Mouse (Mus musculus) forebrain, postnatal 0 days (tissue): ENCODE data around the gene Pla2g2e. TPM values are rescaled to one million over a fixed set of nuclear protein-coding genes. Genes with fewer than 3 reads are reported as not detected.
A peak's percentile ranks its signal among the peaks of the same experiment; 100 is the strongest.
"Not testable (repeated sequence)": the region's sequence is repeated elsewhere in the genome, so short reads cannot be mapped to it uniquely, and the experiment has no call there.

ENCODE experiments used
- ATAC-seq: fragments of 200-750 bp; cut with Nextera tagmentation; 2 replicates; pipeline ENCODE4 v1.8.0; 2017; ENCODE audit warnings: mild to moderate bottlenecking, moderate library complexity
- DNase-seq: peaks from one replicate; pipeline ENCODE4 v3.0.0-alpha.2; 2015
- H3K27ac ChIP-seq: fragments of 300-500 bp; sonication (generic); 2 replicates; pipeline ENCODE4 v1.5.1; 2014; ENCODE audit warnings: low read depth, mild to moderate bottlenecking, antibody characterized with exemption, low read length, moderate library complexity, mixed read lengths
- H3K27me3 ChIP-seq: fragments of 300-500 bp; sonication (generic); 2 replicates; pipeline ENCODE4 v1.6.1; 2014; ENCODE audit warnings: mild to moderate bottlenecking, low read length, mixed read lengths; ENCODE audit not compliant: insufficient read depth
- H3K36me3 ChIP-seq: fragments of 300-500 bp; sonication (generic); 2 replicates; pipeline ENCODE4 v1.6.1; 2014; ENCODE audit warnings: mild to moderate bottlenecking, moderate library complexity; ENCODE audit not compliant: insufficient read depth
- H3K4me1 ChIP-seq: fragments of 300-500 bp; sonication (generic); 2 replicates; pipeline ENCODE4 v1.6.1; 2014; ENCODE audit warnings: antibody characterized with exemption; ENCODE audit not compliant: insufficient read depth
- H3K4me2 ChIP-seq: fragments of 300-500 bp; sonication (generic); 2 replicates; pipeline ENCODE4 v1.6.1; 2014; ENCODE audit warnings: low read depth, mild to moderate bottlenecking, moderate library complexity
- H3K4me3 ChIP-seq: fragments of 300-500 bp; sonication (generic); 2 replicates; pipeline ENCODE4 v1.5.1; 2014; ENCODE audit warnings: low read depth, low read length, mixed read lengths
- H3K9ac ChIP-seq: fragments of 300-500 bp; sonication (generic); 2 replicates; pipeline ENCODE4 v1.6.1; 2014; ENCODE audit warnings: mild to moderate bottlenecking
- H3K9me3 ChIP-seq: fragments of 300-500 bp; sonication (generic); 2 replicates; pipeline ENCODE4 v1.6.1; 2016; ENCODE audit warnings: low read length
- CTCF ChIP-seq: sonication (generic); IDR thresholded peaks from 2 replicates; pipeline ENCODE4 v1.5.1; 2016; ENCODE audit warnings: antibody characterized with exemption, control low read depth, low read depth
- WGBS: fragments of 180-500 bp; shearing (Covaris S2); extraction: QIAGEN DNeasy Blood & Tissue Kit; methylation state at CpG from one replicate; pipeline ENCODE4 v1.1.7; 2014; 5-methylcytosine and 5-hydroxymethylcytosine counted together
- polyA plus RNA-seq: library from polyadenylated mRNA; unstranded; fragments of >200 nt; fragmentation: Nextera tagmentation; extraction: Ambion mirVana; gene quantifications from 2 replicates; pipeline ENCODE4 v1.2.1, GENCODE M21; 2015
- total RNA-seq: library from RNA; depleted of rRNA; stranded (reverse); fragments of >200 nt; gene quantifications from 2 replicates; pipeline ENCODE4 v1.2.3, GENCODE M21; 2014

The Pla2g2e gene
- total and polyA plus RNA-seq, 2 experiments from 2014 or later = not detected

GRCm38 (mm10) chr4:138880811-138881584 is 3.3 kb downstream of the Pla2g2e start:
- ATAC-seq (no peak), DNase-seq (no peak)
- H3K27me3 ChIP-seq = no peaks in the 10 kb centered on the region
- H3K4me2 ChIP-seq = no peak overlapping the region
- no peak overlapping the region for H3K9ac ChIP-seq
- no peak overlapping the region for H3K4me3 ChIP-seq
- H3K27ac ChIP-seq = no peak overlapping the region
- no peak for TF ChIP-seq CTCF
- H3K4me1 ChIP-seq = no peaks in the 10 kb centered on the region
- WGBS = 85% methylated on average over 7 of the region's 7 CpGs
- no peaks in the 10 kb centered on the region for H3K9me3 ChIP-seq
- H3K36me3 ChIP-seq = no peaks in the 10 kb centered on the region

DNA sequence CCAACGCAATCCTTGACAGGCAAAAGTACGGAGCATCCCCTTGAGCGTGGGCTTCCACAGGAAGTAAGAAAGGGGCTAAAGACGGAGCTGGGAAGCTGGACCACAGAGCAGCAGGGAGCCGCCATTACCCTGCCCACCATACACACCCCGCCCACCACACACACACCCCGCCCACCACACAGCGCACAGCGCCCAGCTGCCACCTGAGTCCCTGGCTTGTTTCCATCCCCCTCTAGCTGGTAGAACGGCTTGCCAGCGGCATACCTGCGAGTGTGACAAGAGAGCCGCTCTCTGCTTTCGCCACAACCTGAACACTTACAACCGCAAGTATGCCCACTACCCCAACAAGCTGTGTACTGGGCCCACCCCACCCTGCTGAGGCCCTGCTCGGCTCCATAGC is 4.4 kb downstream of the Pla2g2e start:
- no peak for TF ChIP-seq CTCF
- Histone ChIP-seq H3K9ac (no peak overlapping the region), H3K4me1 (no peaks in the 10 kb centered on the region), H3K4me3 (no peak overlapping the region), H3K27ac (no peak overlapping the region), H3K4me2 (no peak overlapping the region), H3K36me3 (no peaks in the 10 kb centered on the region), H3K27me3 (no peaks in the 10 kb centered on the region), H3K9me3 (no peaks in the 10 kb centered on the region)
- no peak for ATAC-seq
- WGBS = 5% methylated on average over 16 of the region's 16 CpGs
- DNase-seq = no peak

- Histone ChIP-seq H3K4me1 (no peaks in the 10 kb centered on the region), H3K4me2 (no peak overlapping the region), H3K27me3 (no peaks in the 10 kb centered on the region), H3K27ac (no peak overlapping the region), H3K36me3 (no peaks in the 10 kb centered on the region), H3K9ac (no peak overlapping the region), H3K9me3 (no peaks in the 10 kb centered on the region), H3K4me3 (no peak overlapping the region)
- peak; percentile 73 for ATAC-seq
- DNase-seq = peak; percentile 90
- TF ChIP-seq CTCF = peak; percentile 96
- WGBS = 13% methylated on average over 6 of the region's 6 CpGs
These were observed 6.5 kb downstream of the Pla2g2e start for GRCm38 (mm10) chr4:138884261-138884660.

DNA sequence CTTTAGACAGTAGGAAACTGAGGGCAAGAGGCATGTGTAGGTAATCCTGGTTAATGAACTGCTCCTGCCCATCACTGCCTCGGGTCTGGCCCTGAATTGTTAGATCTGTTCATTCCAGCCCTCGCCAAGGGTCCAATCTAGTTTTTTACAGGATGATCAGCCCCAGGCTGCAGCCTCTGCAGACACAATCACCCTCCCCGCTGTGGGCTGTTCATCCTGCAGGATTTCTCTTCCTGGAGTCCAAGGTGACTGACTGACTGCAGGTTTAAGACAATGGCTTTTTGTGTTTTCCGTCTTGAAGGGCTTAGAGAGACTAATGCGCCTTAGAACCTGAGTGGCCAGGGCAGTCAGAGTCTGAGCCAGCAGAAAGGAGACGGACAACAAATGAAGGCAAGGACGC is 11.4 kb downstream of the Pla2g2e start:
- no peak for DNase-seq
- no peaks in the 10 kb centered on the region for H3K9me3 ChIP-seq
- no peaks in the 10 kb centered on the region for H3K4me1 ChIP-seq
- no peak for ATAC-seq
- no peaks in the 10 kb centered on the region for H3K27me3 ChIP-seq
- H3K4me3 ChIP-seq = no peak overlapping the region
- H3K9ac ChIP-seq = no peak overlapping the region
- no peak overlapping the region for H3K27ac ChIP-seq
- H3K36me3 ChIP-seq = peaks cover 16% of the 10 kb centered on the region
- no peak overlapping the region for H3K4me2 ChIP-seq
- no peak for TF ChIP-seq CTCF
- WGBS = 32% methylated on average over 7 of the region's 7 CpGs

DNA sequence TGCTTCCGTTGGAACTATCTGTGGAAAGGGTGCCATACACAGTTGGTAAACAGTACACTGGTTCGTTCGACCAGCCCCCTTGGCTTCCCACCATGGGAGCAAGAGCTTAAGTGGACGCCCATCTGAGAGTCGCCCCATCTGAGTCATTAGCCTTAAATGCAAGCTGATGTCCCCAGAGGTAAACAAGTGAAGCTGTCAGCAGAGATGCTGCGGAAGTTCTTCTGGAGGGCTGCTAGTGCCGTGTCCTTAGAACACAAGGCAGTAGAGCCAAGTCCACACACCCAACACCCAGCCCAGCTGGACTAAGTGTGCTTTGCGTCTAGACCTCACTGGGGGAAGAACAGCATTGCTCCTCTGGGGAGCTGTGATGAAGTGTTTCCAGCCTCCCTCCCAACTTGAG is 11.9 kb downstream of the Pla2g2e start:
- DNase-seq (no peak), ATAC-seq (no peak)
- Histone ChIP-seq H3K27ac (no peak overlapping the region), H3K4me3 (no peak overlapping the region), H3K9ac (no peak overlapping the region), H3K4me2 (no peak overlapping the region), H3K36me3 (peaks cover 21% of the 10 kb centered on the region), H3K9me3 (no peaks in the 10 kb centered on the region), H3K27me3 (no peaks in the 10 kb centered on the region), H3K4me1 (no peaks in the 10 kb centered on the region)
- WGBS = 66% methylated on average over 8 of the region's 8 CpGs
- TF ChIP-seq CTCF = no peak

GRCm38 (mm10) chr4:138892655-138893054 is 14.9 kb downstream of the Pla2g2e start:
- ATAC-seq = no peak
- H3K27ac ChIP-seq = no peak overlapping the region
- no peaks in the 10 kb centered on the region for H3K9me3 ChIP-seq
- no peak for DNase-seq
- no peak overlapping the region for H3K9ac ChIP-seq
- no peaks in the 10 kb centered on the region for H3K27me3 ChIP-seq
- no peak overlapping the region for H3K4me2 ChIP-seq
- H3K36me3 ChIP-seq = peaks cover 49% of the 10 kb centered on the region
- H3K4me3 ChIP-seq = no peak overlapping the region
- TF ChIP-seq CTCF = no peak
- H3K4me1 ChIP-seq = no peaks in the 10 kb centered on the region
- WGBS = 86% methylated on average over 6 of the region's 6 CpGs

DNA sequence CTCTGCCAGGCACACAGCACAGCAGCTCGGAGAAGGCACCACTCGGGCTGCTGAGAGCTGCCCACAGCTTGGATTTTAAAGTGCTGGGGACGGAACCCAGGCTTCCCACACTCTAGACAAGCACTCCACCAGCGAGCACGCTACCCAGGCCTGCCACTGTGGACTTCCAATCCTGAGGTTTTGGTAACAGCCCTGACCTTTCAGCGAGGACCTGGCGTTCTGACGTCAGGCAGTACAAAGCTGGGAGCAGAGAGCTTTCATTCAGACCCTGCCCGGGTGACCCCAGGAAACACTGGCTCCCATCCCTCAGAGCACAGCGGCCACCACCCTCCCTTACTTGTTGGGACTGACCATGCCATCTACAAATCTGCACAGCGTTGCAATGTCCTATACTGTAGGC is 16.0 kb downstream of the Pla2g2e start:
- not testable (repeated sequence) for H3K27me3 ChIP-seq, DNase-seq, ATAC-seq, H3K4me2 ChIP-seq, H3K27ac ChIP-seq, H3K9me3 ChIP-seq, H3K4me3 ChIP-seq, H3K4me1 ChIP-seq, H3K9ac ChIP-seq
- WGBS = 92% methylated on average over 11 of the region's 11 CpGs
- peaks cover 60% of the 10 kb centered on the region for H3K36me3 ChIP-seq
